Mouse (Mus musculus) forebrain, postnatal 0 days (tissue): ENCODE measurements around the gene Cldn13. TPM values are rescaled to one million over a fixed set of nuclear protein-coding genes. Genes with fewer than 3 reads are reported as not detected.

Experiments
- ATAC-seq: fragments of 200-750 bp; cut with Nextera tagmentation; 2 replicates; pipeline ENCODE4 v1.8.0; 2017; ENCODE audit warnings: mild to moderate bottlenecking, moderate library complexity
- DNase-seq: peaks from one replicate; pipeline ENCODE4 v3.0.0-alpha.2; 2015
- H3K27ac ChIP-seq: fragments of 300-500 bp; sonication (generic); 2 replicates; pipeline ENCODE4 v1.5.1; 2014; ENCODE audit warnings: low read depth, mild to moderate bottlenecking, antibody characterized with exemption, low read length, moderate library complexity, mixed read lengths
- H3K27me3 ChIP-seq: fragments of 300-500 bp; sonication (generic); 2 replicates; pipeline ENCODE4 v1.6.1; 2014; ENCODE audit warnings: mild to moderate bottlenecking, low read length, mixed read lengths; ENCODE audit not compliant: insufficient read depth
- H3K36me3 ChIP-seq: fragments of 300-500 bp; sonication (generic); 2 replicates; pipeline ENCODE4 v1.6.1; 2014; ENCODE audit warnings: mild to moderate bottlenecking, moderate library complexity; ENCODE audit not compliant: insufficient read depth
- H3K4me1 ChIP-seq: fragments of 300-500 bp; sonication (generic); 2 replicates; pipeline ENCODE4 v1.6.1; 2014; ENCODE audit warnings: antibody characterized with exemption; ENCODE audit not compliant: insufficient read depth
- H3K4me2 ChIP-seq: fragments of 300-500 bp; sonication (generic); 2 replicates; pipeline ENCODE4 v1.6.1; 2014; ENCODE audit warnings: low read depth, mild to moderate bottlenecking, moderate library complexity
- H3K4me3 ChIP-seq: fragments of 300-500 bp; sonication (generic); 2 replicates; pipeline ENCODE4 v1.5.1; 2014; ENCODE audit warnings: low read depth, low read length, mixed read lengths
- H3K9ac ChIP-seq: fragments of 300-500 bp; sonication (generic); 2 replicates; pipeline ENCODE4 v1.6.1; 2014; ENCODE audit warnings: mild to moderate bottlenecking
- H3K9me3 ChIP-seq: fragments of 300-500 bp; sonication (generic); 2 replicates; pipeline ENCODE4 v1.6.1; 2016; ENCODE audit warnings: low read length
- CTCF ChIP-seq: sonication (generic); IDR thresholded peaks from 2 replicates; pipeline ENCODE4 v1.5.1; 2016; ENCODE audit warnings: antibody characterized with exemption, control low read depth, low read depth
- WGBS: fragments of 180-500 bp; shearing (Covaris S2); extraction: QIAGEN DNeasy Blood & Tissue Kit; methylation state at CpG from one replicate; pipeline ENCODE4 v1.1.7; 2014; 5-methylcytosine and 5-hydroxymethylcytosine counted together
- polyA plus RNA-seq: library from polyadenylated mRNA; unstranded; fragments of >200 nt; fragmentation: Nextera tagmentation; extraction: Ambion mirVana; gene quantifications from 2 replicates; pipeline ENCODE4 v1.2.1, GENCODE M21; 2015
- total RNA-seq: library from RNA; depleted of rRNA; stranded (reverse); fragments of >200 nt; gene quantifications from 2 replicates; pipeline ENCODE4 v1.2.3, GENCODE M21; 2014

Cldn13 gene
- total and polyA plus RNA-seq, 2 experiments from 2014 or later: not detected

DNA sequence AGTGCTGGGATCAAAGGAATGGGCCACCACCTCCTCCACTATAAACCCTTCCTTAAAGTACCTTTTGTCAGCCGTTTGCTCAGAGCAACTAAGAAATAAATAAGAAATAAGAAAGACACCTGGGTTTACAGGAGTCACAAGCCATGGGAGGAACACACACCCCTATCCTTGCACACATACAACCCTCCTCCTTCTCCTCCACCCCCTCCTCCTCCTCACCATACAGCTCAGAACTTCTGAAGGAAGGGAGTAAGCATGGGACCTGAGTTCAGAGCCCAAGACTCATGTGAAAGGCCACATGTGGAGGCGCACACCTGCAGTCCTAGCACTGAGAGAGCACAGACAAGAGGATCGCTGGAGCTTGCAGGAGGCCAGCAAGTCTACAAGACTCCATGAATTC lies 2.0 kb downstream of the Cldn13 start:
- Histone ChIP-seq H3K27me3 (no peaks in the 10 kb centered on the region), H3K27ac (no peak overlapping the region), H3K4me2 (no peak overlapping the region), H3K4me1 (no peaks in the 10 kb centered on the region), H3K9me3 (no peaks in the 10 kb centered on the region), H3K9ac (no peak overlapping the region), H3K4me3 (no peak overlapping the region), H3K36me3 (no peaks in the 10 kb centered on the region)
- DNase-seq: no peak
- 80% methylated on average over 3 of the region's 3 CpGs for WGBS
- no peak for TF ChIP-seq CTCF
- no peak for ATAC-seq

DNA sequence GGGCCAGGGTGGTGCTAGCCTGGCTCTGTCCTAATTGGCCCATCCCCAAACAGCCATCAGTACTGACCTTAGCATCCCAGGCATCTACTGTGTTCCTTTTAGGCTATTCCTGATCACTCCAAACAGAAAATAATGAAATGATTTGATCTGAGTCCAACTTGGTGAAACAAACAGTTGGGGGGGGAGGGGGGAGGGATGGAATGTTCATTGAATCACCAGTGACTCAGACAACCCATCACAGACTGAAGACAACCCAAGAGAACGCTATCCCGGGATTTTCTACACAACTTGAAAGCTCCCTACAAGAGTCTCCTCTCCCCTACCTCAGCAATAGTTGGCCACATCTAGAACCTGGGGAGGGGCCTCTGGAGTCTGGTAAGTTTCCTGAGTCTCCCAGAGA lies 3.4 kb downstream of the Cldn13 start:
- H3K27me3 ChIP-seq: no peaks in the 10 kb centered on the region
- H3K27ac ChIP-seq: no peak overlapping the region
- no peaks in the 10 kb centered on the region for H3K36me3 ChIP-seq
- DNase-seq: no peak
- H3K9me3 ChIP-seq: no peaks in the 10 kb centered on the region
- H3K4me1 ChIP-seq: no peaks in the 10 kb centered on the region
- H3K4me2 ChIP-seq: no peak overlapping the region
- H3K9ac ChIP-seq: no peak overlapping the region
- H3K4me3 ChIP-seq: no peak overlapping the region
- TF ChIP-seq CTCF: no peak
- no peak for ATAC-seq
- WGBS: 84% methylated on average over 2 of the region's 2 CpGs

DNA sequence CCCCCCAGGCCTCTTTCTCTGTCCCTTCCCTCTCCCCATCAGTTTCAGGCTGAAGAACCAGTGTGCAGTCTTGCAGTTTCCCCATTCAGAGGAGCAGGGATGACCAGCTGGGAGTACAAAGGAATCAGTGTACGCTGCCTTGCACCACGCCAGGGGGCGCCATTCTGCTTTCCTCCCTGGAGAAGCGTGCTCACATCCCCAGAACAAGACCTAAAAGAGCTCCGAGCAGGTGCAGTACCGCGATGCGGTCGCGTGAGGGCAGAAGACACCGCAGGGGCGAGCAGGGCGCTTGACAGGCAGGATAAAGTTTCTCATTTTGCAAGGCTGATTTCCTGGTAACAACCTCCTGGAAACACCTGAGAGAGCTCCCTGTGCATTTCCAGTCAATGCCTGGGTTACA lies 8.2 kb downstream of the Cldn13 start:
- Histone ChIP-seq H3K36me3 (no peaks in the 10 kb centered on the region), H3K4me3 (no peak overlapping the region), H3K4me1 (no peaks in the 10 kb centered on the region), H3K9ac (no peak overlapping the region), H3K27ac (no peak overlapping the region), H3K4me2 (no peak overlapping the region), H3K9me3 (no peaks in the 10 kb centered on the region), H3K27me3 (no peaks in the 10 kb centered on the region)
- TF ChIP-seq CTCF: peak; percentile 98
- 3% methylated on average over 13 of the region's 13 CpGs for WGBS
- DNase-seq: peak; percentile 91
- peak; percentile 95 for ATAC-seq

DNA sequence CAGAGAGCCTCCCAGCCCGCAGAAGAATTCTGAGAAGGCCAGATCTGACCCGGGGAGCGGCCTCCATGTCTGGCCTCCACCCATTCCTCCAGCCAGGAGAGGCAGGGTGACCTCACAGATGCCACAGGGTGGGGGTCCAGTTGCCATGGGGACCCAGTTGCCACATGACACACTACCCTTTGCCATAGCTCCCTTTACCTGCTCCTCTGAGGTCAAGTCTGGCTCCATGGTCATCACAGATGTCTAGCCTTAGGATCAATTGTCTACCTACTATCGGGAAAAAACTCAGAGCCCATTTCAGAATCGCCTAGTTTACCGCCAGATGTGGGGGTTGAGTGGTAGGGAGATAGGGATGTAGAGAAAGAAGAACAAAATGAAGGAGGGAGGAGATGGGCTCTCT lies 8.7 kb downstream of the Cldn13 start, which contains the start of gene Tmem270:
TSS of gene Tmem270 (minus strand) at position 101 of the 400 bp plus-strand sequence.
- Histone ChIP-seq H3K36me3 (no peaks in the 10 kb centered on the region), H3K27ac (no peak within 1 kb of the TSS), H3K27me3 (no peaks in the 10 kb centered on the region), H3K4me2 (no peak within 1 kb of the TSS), H3K4me3 (no peak within 1 kb of the TSS), H3K9me3 (no peaks in the 10 kb centered on the region), H3K4me1 (no peaks in the 10 kb centered on the region), H3K9ac (no peak within 1 kb of the TSS)
- 80% methylated on average over 6 of the region's 6 CpGs for WGBS
- ATAC-seq (no peak), DNase-seq (no peak)
- TF ChIP-seq CTCF: no peak

DNA sequence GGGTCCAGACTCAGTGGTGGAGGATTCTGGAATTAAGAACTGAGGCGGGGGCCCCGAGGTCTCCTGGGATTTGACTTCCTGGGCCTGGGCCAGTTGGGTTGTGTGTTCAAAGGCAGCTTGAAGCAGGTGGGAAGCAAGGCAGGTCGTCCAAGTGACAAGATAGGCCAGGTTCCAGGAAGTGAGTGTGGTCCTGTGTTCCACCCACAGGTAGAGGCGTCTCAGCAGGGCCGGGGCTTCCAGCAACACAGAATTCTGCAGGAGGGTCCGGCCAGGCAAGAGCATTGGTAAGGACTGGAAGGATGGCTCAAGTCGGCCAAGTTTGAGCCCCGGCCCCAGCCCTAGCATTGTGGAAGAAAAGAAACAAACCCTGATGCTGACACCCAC lies 13.7 kb downstream of the Cldn13 start:
- H3K27ac ChIP-seq: no peak overlapping the region
- no peaks in the 10 kb centered on the region for H3K4me1 ChIP-seq
- H3K27me3 ChIP-seq: no peaks in the 10 kb centered on the region
- no peak for TF ChIP-seq CTCF
- H3K9me3 ChIP-seq: no peaks in the 10 kb centered on the region
- no peaks in the 10 kb centered on the region for H3K36me3 ChIP-seq
- no peak overlapping the region for H3K4me3 ChIP-seq
- DNase-seq (no peak), ATAC-seq (no peak)
- H3K9ac ChIP-seq: no peak overlapping the region
- no peak overlapping the region for H3K4me2 ChIP-seq
- WGBS: 76% methylated on average over 8 of the region's 8 CpGs

DNA sequence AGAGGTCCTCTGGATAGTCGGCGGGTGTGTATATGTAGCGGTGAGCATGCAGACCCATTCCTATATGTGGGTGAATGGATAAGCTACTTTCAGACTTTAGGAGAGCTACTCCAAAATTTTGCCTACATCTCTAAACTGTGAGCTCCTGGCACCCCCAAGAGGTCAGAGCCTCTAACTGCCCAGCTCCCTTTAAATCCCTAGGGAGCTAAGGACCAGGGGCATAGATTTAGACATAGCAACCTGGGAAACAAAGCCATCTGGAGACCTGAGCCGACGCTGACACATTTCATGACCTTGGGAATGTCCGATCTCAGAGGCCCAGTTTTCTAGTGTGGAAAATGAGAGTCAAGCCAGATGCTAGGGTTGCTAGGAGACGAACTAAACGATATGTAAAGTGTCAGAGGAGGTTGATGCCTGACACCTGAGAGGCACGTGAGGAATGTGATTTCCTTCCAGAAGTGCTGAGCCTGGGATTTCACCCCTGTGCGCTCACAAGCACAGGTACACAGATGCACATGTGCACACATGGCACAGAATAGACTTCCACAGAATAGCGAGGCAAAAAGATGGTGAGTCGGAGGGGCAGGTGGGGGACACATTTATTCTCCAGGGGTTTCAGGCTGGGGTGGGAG lies 14.2 kb downstream of the Cldn13 start:
- peak; percentile 72 for DNase-seq
- Histone ChIP-seq H3K4me2 (no peak overlapping the region), H3K36me3 (no peaks in the 10 kb centered on the region), H3K9me3 (no peaks in the 10 kb centered on the region), H3K9ac (no peak overlapping the region), H3K4me3 (no peak overlapping the region), H3K27ac (no peak overlapping the region), H3K27me3 (no peaks in the 10 kb centered on the region), H3K4me1 (no peaks in the 10 kb centered on the region)
- WGBS: 41% methylated on average over 12 of the region's 12 CpGs
- peak; percentile 70 for TF ChIP-seq CTCF
- peak; percentile 75 for ATAC-seq

DNA sequence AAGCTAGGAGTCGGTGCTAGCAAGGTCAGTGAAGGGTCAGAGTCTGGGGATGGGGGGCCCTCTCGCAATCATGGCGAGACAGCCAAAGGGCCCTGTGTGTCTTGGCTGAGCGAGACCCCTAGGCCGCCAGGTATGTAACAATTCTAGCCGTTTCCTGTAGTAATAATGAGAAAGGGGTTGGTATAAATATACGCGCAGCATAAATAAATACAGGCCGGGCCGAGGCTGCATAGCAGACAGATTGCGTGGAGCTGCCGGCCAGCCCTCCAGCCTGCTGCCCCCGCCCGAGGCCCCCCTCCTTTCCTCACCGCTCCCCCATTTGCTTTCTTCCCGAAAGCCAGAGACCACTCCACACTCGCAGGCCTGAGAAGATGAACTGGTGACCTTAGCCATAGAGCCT lies 17.7 kb downstream of the Cldn13 start:
- TF ChIP-seq CTCF: no peak
- Histone ChIP-seq H3K27me3 (no peaks in the 10 kb centered on the region), H3K4me2 (no peak overlapping the region), H3K36me3 (no peaks in the 10 kb centered on the region), H3K27ac (no peak overlapping the region), H3K9me3 (no peaks in the 10 kb centered on the region), H3K4me3 (no peak overlapping the region), H3K9ac (no peak overlapping the region), H3K4me1 (no peaks in the 10 kb centered on the region)
- ATAC-seq (no peak), DNase-seq (no peak)
- 78% methylated on average over 17 of the region's 17 CpGs for WGBS
